Mouse (Mus musculus) right cerebral cortex, adult 2 months (tissue): ENCODE data around the gene Hps1.

ENCODE experiments used
- DNase-seq, 2 experiments: peaks; one replicate each; pipeline ENCODE4 v3.0.0; 2021 to 2022; ENCODE audit warnings: low spot score in 2 of 2

Hps1 gene

DNA sequence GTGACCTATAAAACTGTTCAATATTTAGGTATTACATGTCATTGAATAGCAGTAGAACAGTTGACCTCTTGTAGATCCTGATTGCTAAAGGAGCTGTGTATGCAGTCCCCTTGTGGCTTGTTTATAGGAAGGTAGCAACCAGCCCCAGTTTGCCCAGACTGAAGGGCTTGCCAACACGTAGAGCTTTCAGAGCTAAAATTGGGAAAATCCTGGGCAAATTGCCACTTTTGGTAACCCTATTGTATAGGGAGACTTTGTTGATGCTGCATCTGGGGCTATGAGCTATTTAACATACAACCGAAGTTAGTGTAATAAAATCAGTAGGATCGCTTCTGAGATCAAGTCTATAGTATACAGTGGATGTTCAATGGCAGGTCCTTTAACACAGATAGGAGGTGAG lies 61.7 kb downstream of the Hps1 start:
- DNase-seq, result no peak

DNA sequence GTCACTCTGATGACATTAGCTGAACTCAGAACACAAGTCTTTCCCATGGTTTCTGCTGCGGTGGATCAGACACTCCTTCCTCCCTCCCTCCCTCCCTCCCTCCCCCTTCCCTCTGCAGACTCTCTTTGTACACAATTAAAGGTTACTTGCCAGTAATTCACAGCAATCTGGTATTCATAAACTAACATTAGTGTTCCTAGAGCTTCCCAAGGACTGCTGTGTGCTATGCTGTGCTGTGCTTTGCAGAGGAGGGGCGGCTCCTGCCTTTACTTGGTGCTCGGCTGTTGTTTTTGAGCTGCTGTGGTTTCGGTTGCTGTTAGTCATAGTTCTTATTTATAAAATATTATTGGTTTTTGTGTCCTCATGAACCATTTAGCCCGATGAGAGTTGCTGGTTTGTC lies 62.1 kb downstream of the Hps1 start:
- no peak for DNase-seq

DNA sequence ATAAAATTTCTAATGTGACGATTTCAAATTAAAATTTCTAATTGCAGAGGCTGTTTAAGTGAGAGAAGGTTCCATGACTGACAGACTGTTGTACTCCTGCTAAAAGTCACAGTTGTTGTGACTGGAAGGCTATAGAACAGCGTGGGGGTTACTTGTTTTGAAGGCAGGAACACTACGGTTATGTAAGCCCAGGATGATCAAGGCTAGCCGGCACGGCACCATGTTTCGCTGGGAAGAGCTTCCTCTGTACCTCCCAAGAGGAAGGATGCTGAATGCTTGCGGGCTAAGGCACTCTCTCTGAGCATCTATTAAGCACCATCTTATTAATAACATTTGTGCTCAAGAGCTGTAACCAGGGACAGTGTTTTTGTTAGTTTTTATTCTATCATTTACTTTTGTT lies 63.3 kb downstream of the Hps1 start:
- DNase-seq, result peak; percentile 17 to 30

DNA sequence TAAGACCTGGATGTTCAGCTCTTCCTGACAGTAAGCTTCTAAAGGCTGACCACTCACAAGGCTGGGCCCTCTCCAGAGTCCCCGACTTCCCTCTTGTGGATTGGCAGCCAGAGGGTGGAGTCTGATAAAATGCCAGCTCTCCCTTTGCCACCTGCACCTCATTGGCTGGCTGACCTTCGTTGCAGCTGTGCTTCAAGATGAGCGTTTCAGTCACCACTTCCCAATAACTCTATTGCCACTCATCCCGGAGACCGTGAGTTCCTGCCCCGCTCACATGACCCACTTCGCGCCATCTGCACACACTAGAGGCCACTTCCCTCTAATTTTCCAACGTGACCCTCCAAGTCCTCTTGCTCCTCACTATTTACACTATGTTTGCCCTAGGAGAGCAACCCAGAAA lies 66.0 kb downstream of the Hps1 start:
- no peak for DNase-seq
